Mouse (Mus musculus): ENCODE measurements at regions not wholly inside any gene's neighbourhood (a gene's known extent, or its start where the extent isn't known, plus 50 kb on each side); places are given as distances from the start of the nearest gene placed in this dataset.

DNA sequence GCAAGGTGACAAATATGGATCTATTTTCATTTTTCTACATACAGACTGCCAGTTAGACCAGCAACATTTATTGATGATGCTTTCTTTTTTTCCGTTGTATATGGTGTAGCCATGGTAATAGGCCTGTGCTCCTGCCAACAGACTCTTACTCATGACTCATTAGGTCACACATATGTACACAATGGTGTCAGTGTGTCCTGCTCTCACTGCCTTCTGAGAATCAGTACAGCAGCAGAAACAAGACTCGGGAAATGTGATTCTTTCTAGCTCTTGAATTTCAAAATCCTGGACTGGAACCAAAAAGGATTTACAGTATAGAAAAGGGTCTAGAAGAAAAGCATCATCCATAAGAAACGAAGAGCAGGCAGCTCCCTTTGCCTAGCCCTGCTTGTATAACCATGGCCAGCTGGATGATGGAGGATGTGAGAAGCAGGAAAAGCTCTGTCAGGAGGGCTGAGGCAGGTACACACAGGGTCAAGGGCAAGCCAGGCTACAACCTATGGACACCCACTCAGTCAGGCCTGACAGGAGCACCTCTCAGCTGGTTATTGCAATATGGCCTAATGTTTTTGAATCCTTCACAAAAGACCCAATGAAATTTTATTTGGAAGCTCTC is 132.2 kb downstream of the Tmem17 start:
- no peak for DNase-seq (ENCODE audit: low spot score in 2 of 2)

DNA sequence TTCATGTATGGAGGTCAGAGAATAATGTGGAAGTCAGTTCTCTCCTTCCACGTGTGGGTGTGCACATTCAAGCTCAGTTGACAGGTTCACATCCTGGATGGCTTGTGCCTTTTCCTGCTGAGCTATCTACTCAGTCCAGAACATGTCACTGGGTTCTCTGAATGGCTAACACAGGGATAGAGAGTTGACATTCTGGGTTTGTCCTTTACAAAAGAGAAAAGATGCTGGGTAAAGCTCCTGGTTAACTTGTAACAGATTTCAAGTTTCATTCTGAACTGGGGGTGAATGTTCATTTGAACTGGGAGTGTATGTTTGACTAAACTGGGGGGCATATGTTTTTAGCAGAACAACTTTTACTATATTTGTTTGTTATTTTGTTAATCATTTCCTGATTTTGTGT is 133.0 kb downstream of the Tmem17 start:
- no peak for DNase-seq (ENCODE audit: low spot score in 2 of 2)

- no peak for DNase-seq (ENCODE audit: low spot score in 2 of 2)
These were observed 134.5 kb downstream of the Tmem17 start for GRCm38 (mm10) chr11:22646192-22646936.

DNA sequence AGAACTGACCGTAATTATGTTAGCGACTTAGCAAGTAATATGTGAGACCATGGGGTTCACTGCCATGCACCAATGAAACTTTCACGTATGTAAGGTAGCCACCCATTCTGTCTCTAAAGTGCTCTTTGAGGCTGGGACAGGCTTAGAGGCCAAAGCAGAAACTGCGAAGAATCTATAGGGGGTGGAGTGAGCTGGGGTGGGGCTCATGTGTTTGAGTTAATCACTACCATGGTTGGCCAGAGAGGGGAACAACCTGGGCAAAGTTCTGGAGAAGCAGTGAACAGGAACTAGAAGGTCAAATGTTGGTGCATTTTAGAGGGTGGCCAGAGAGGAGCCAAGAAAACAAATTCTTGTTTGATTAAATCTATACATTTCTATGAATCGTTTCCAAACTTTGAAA is 136.4 kb downstream of the Tmem17 start:
- no peak for DNase-seq (ENCODE audit: low spot score in 2 of 2)

GRCm38 (mm10) chr11:22650771-22651170 is 138.9 kb downstream of the Tmem17 start:
- no peak for DNase-seq (ENCODE audit: low spot score in 2 of 2)

GRCm38 (mm10) chr11:22651313-22651712 is 139.4 kb downstream of the Tmem17 start:
- DNase-seq (ENCODE audit: low spot score in 2 of 2) = no peak

DNA sequence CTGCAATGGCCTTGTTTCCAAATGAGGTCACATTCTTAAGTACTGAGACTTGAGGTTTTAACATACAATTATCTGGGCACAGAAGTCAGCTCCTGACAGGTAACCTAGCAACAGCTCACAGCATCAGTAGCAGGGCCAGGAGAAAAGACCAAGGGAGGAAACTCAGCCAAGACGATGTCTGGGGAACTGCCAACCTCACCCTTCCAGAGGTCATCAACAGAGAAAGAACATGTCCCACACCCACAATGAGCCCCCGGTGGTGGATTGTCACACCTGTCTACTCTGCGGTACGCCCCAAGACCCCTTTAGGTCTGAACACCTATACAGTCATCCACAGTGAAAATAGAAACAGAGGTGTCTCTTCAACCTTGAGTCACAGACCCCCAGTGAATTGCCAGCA is 140.0 kb downstream of the Tmem17 start:
- no peak for DNase-seq (ENCODE audit: low spot score in 2 of 2)

- no peak for DNase-seq (ENCODE audit: low spot score in 2 of 2)
These were observed 141.0 kb downstream of the Tmem17 start for GRCm38 (mm10) chr11:22652931-22653330.

GRCm38 (mm10) chr11:22653366-22653765 is 141.5 kb downstream of the Tmem17 start:
- no peak for DNase-seq (ENCODE audit: low spot score in 2 of 2)

- no peak for DNase-seq (ENCODE audit: low spot score in 2 of 2)
These were observed 145.7 kb downstream of the Tmem17 start for GRCm38 (mm10) chr11:22657635-22658034.

DNA sequence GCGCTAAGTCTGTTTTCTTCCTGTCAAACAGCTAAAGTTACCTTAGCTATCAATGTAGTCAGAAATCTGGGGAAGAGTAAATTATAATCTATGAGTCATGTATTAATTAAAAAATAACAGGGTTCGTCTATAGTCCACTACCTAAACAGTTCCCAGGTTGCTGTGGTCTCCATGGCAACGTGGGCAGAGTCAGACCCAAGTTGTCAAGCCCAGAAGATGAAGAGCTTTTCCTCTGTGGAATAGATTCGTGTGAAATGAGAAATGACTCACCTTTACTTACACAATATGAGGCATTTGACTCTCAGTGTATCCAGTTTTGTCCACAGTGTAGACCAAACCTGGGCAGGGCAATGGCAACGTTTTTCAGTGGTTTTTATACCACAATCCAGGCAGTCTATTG is 149.2 kb downstream of the Tmem17 start:
- no peak for DNase-seq (ENCODE audit: low spot score in 2 of 2)

GRCm38 (mm10) chr11:22661713-22662551 is 150.0 kb downstream of the Tmem17 start:
- no peak for DNase-seq (ENCODE audit: low spot score in 2 of 2)

DNA sequence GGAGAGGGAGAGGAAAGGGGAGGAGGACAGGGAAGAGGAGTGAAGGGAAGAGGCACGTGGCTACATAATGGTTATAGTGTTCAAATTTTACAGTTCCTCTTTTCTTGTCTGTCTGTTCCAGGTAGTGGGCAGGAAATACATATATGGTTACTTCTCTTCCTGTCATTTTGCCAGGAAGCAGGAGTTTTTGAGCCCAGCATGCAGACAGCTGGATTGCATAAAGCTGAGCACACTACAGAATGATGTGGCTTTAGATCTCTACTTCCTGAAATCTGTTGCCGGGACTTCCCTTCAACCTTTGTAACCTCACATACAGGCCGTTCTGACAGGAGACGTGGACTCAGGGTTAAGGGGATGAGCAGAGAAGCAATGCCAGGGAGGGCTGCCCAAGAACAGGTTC is 154.1 kb downstream of the Tmem17 start:
- DNase-seq (ENCODE audit: low spot score in 2 of 2) = no peak

GRCm38 (mm10) chr11:22666378-22666777 is 154.5 kb downstream of the Tmem17 start:
- no peak for DNase-seq (ENCODE audit: low spot score in 2 of 2)

DNA sequence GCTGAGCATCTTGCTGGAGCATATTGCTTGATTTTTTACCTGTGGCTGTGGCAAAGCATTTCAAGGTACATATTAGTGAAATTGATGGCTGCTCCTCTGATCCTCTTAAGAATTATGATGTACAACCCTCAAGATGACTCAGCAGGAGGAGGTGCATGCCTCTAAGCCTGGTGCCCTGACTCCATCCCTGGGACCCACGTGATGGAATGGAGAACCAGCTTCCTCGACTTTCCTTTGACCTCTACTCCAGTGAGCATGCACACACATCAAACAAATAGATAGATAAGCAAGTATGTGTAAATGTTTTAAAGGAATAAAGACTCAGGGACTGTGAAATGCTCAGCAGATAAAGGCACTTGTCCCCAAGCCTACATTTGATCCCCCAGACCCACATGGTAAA is 156.3 kb downstream of the Tmem17 start:
- DNase-seq (ENCODE audit: low spot score in 2 of 2) = no peak

- DNase-seq (ENCODE audit: low spot score in 2 of 2) = no peak
These were observed 157.4 kb downstream of the Tmem17 start for GRCm38 (mm10) chr11:22669267-22669666.

DNA sequence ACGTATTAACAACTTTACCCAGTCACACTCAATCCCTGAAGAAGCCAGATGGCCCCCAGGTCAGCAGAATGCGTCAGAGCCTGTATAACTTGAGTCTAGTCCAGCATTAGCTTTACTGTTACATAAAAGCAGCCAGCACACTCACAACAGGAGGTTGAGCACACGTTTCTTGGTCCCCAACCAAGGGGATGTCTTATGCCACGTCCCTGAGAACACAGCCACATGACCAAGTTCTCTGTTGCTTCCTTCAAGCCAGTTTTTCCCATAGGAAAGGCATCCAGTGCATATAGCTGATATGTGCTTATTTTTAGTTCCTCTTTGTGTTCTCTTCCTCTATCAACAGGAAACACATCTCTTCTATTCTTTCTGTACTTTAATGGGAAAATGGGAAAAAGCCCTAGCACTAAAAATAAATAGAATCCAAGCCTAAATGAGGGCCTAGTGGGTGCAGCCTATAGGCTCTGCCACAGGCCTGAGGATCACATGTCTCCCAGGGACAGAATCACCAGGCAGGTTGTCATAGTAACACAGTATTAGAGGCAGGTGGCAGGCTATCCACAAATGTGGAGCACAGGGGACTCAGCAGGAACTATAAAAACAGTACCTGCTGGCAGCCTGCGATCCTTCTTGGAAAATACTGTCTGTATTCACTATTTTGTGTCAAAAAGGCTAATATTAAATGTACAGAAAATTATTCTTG is 160.1 kb downstream of the Tmem17 start:
- no peak for DNase-seq (ENCODE audit: low spot score in 2 of 2)

- DNase-seq (ENCODE audit: low spot score in 2 of 2) = no peak
These were observed 163.2 kb downstream of the Tmem17 start for GRCm38 (mm10) chr11:22675047-22675446.

DNA sequence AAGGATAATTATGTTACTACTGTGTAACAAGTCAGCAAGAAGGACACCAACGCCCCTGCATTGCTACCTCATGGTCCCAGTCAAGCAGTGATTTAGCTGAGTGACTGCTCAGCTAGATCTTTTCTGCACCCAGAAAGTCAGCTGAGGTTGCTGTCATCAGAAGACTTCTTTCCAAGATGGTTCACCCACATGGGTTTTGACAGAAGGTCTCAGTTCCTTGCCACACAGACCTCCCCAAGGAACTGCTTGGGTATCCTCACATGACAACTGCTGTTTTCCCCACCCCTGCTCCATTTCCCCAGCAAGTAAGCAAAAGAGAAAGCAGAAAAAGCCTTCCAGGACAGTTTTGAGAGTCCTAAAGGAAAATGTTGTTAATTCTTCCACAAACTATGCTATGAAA is 163.9 kb downstream of the Tmem17 start:
- no peak for DNase-seq (ENCODE audit: low spot score in 2 of 2)

DNA sequence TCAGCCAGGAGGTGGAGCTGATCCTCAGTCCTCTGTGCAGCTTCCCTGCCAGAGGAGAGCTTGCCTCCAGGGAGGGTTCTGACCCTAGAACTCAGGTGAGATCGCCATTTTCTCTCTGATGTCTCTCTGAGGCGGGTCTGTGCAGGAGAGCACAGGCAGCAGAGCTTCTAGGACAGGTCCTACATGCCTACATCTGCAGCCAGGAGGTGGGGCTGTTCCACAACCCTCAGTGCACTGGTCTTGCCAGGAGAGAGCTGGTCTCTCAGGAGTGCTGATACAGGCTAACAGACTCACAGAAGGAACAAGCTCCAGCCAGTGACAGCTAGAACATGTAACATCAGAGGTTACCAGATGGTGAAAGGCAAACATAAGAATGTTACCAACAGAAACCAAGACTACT is 165.4 kb downstream of the Tmem17 start:
- DNase-seq (ENCODE audit: low spot score in 2 of 2) = no peak

DNA sequence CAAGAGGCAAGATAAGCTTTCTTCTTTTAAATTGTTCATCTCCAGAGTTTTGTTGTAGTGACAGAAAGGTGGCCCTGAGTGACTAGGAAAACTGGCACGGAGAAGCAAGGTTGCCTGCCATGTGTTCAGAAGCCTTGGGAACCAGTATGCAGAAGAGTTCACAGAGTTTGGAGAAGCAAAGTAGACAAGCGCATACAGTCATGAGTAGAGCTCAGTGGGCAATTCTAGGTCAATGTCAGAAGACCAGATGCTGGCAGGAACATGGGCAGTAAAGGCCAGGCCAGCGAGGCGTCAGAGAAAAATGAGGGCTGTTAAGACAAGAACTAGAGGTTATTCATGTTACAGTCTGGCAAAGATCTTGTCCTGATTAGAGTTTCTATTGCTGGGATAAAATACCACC is 172.7 kb downstream of the Tmem17 start:
- DNase-seq (ENCODE audit: low spot score in 2 of 2) = no peak

- no peak for DNase-seq (ENCODE audit: low spot score in 2 of 2)
These were observed 169.9 kb downstream of the B3gnt2 start for GRCm38 (mm10) chr11:22690829-22691228.
